Mouse (Mus musculus) testis, adult 2 months (tissue): ENCODE measurements around the gene Lipa. TPM values are rescaled to one million over a fixed set of nuclear protein-coding genes. Genes with fewer than 3 reads are reported as not detected.

Source experiments
- H3K27ac ChIP-seq: fragments of 200-500 bp; 2 replicates; pipeline ENCODE4 v1.5.1; 2012; ENCODE audit warnings: low read depth, low read length; ENCODE audit not compliant: control insufficient read depth, insufficient read depth
- H3K27me3 ChIP-seq: fragments of 200-500 bp; 2 replicates; pipeline ENCODE4 v1.6.1; 2012; ENCODE audit warnings: mild to moderate bottlenecking, low read length, moderate library complexity; ENCODE audit not compliant: control insufficient read depth, insufficient read depth
- H3K36me3 ChIP-seq: fragments of 200-500 bp; 2 replicates; pipeline ENCODE4 v1.6.1; 2012; ENCODE audit warnings: mild to moderate bottlenecking, low read length; ENCODE audit not compliant: control insufficient read depth, insufficient read depth
- H3K4me1 ChIP-seq: fragments of 200-500 bp; 2 replicates; pipeline ENCODE4 v1.6.1; 2012; ENCODE audit warnings: low read length; ENCODE audit not compliant: control insufficient read depth, insufficient read depth
- H3K4me3 ChIP-seq: fragments of 200-500 bp; 2 replicates; pipeline ENCODE4 v1.5.1; 2012; ENCODE audit warnings: low read depth, mild to moderate bottlenecking, low read length, moderate library complexity, mixed read lengths; ENCODE audit not compliant: control insufficient read depth
- CTCF ChIP-seq: fragments of 200-500 bp; IDR thresholded peaks from 2 replicates; pipeline ENCODE4 v1.5.1; 2012; ENCODE audit warnings: low read depth, mild to moderate bottlenecking, inconsistent platforms, low read length, moderate library complexity; ENCODE audit not compliant: control insufficient read depth, insufficient read depth, insufficient replicate concordance
- POLR2A ChIP-seq: fragments of 200-500 bp; IDR thresholded peaks from 2 replicates; pipeline ENCODE4 v1.6.1; 2012; ENCODE audit warnings: low read depth, mild to moderate bottlenecking, inconsistent platforms, low read length, moderate library complexity; ENCODE audit not compliant: control insufficient read depth
- polyA plus RNA-seq: library from polyadenylated mRNA; depleted of rRNA; stranded (reverse); fragments of >200 nt; gene quantifications from 2 replicates; pipeline ENCODE4 v1.2.3, GENCODE M21; 2012

The Lipa gene
- polyA plus RNA-seq, 1 experiment: 3.8 TPM

DNA sequence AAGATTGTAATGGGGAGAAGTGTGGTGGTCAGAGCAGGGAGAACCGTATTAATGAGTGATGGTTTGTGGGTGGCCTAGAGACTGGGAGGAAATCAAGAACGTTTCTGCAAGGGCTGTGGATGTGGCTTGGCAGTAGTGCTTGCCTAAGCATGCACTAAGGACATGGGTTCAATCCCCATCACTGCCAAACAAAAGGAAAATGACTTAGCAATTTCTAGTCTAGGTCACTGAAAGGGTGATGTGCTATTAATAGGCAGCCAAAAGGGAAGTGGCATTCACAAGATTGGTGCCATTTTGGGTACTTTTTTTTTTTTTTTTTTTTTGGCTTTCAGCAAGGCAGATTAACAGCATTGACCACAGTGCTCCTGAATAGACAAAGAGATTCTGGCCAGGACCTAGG lies 5.9 kb downstream of the Lipa start:
- H3K36me3 ChIP-seq: no peaks in the 10 kb centered on the region
- TF ChIP-seq CTCF (no peak), POLR2A (no peak)
- H3K4me3 ChIP-seq: no peak overlapping the region
- no peak overlapping the region for H3K27ac ChIP-seq
- H3K27me3 ChIP-seq: no peaks in the 10 kb centered on the region
- H3K4me1 ChIP-seq: no peaks in the 10 kb centered on the region

DNA sequence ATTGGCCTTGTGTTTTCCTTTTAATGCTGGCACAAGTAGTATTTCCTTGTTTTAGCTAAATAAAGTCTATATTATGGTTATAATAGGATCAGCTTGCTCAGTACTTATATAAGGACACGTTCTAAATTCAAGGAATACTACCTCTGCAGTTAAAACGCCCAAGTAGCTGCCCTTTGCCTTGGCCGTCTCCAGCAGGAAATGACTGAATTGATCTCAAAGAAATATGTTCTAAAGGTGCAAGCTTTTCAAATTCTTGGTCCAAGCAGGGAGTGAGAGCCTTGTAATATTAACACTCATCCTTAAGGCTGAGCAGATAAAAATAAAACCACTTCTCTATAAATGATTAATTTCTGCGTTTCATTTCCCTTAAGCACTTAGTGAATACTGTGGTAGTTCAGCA lies 7.2 kb downstream of the Lipa start:
- no peaks in the 10 kb centered on the region for H3K27me3 ChIP-seq
- H3K4me3 ChIP-seq: no peak overlapping the region
- no peaks in the 10 kb centered on the region for H3K4me1 ChIP-seq
- H3K36me3 ChIP-seq: no peaks in the 10 kb centered on the region
- no peak overlapping the region for H3K27ac ChIP-seq
- TF ChIP-seq POLR2A: no peak
- TF ChIP-seq CTCF: no peak

DNA sequence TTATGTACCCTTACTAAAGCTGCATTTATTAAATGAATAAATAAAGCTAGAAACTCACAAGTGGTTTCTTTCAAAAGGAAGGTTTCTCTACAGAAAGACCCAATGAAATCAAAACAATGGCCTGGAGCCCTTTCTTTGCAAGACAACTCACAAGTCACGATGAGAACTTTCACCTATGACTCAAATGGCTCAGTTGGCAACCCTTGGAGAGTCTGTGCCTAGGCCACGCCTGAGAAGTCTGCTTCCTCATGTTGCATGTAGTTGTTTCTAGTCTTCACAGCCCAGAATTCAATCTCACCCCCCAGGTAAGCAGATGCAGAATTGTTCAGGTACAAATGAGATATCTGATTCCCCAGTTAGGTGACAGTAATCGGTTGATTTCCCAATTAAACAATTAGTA lies 7.6 kb downstream of the Lipa start:
- Histone ChIP-seq H3K36me3 (no peaks in the 10 kb centered on the region), H3K27me3 (no peaks in the 10 kb centered on the region), H3K27ac (no peak overlapping the region), H3K4me1 (no peaks in the 10 kb centered on the region), H3K4me3 (no peak overlapping the region)
- TF ChIP-seq CTCF: no peak
- no peak for TF ChIP-seq POLR2A

DNA sequence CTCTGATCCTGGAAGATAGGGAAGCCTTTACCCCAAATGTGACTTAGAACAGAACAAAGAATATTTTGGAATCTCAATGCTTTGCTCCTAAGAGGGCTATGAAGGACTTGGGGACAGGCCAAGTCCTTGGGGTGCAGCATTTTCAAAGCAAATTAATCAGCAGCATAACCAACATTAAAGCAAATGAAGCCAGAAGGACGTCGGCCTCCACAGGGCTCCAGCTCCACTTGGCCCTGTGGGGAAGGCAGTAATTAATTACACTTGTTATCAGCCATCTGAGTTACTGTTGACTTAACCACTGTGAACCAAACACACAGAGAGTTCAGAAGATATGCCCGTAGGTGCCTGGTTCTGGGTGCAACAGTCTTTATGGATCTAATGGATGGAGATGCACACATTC lies 8.5 kb downstream of the Lipa start:
- H3K4me3 ChIP-seq: no peak overlapping the region
- no peaks in the 10 kb centered on the region for H3K36me3 ChIP-seq
- TF ChIP-seq POLR2A: no peak
- TF ChIP-seq CTCF: no peak
- no peaks in the 10 kb centered on the region for H3K27me3 ChIP-seq
- H3K27ac ChIP-seq: no peak overlapping the region
- H3K4me1 ChIP-seq: no peaks in the 10 kb centered on the region

DNA sequence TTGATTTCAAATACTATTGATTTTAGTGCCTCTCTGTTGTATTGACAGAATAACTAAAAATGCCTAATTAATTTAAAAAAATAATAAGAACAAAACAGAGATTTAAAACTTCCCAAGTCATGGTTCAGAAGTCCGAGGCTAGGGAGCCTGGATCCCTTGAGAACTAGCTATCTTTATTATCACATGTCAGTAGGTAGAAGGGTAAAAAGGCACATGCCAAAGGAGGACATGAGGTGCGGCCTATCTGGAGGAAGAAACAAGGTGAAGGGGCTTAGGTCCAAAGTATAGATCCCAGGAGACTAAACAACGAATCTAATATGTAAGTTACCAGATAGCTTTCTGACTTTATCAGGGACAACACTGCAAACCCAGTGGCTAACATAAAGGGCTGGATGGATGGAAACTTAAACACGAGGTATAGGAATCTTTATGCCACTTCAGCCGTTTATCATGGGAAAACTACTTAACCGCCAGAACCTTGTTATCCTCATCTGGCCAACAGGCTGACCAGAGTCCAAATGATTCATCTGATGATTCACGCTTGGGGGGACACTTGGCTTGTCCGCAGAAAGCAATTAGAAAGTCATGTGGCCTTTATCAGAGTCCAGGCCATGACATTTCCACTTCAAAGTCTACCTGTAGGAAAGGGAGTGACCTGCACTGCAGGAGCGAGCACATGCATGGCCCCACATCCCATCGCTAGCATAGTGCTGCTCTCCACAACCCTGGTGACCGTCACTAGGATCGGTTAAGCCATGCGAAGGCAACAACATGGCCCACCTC lies 9.3 kb downstream of the Lipa start:
- no peak overlapping the region for H3K4me3 ChIP-seq
- TF ChIP-seq CTCF: no peak
- TF ChIP-seq POLR2A: no peak

DNA sequence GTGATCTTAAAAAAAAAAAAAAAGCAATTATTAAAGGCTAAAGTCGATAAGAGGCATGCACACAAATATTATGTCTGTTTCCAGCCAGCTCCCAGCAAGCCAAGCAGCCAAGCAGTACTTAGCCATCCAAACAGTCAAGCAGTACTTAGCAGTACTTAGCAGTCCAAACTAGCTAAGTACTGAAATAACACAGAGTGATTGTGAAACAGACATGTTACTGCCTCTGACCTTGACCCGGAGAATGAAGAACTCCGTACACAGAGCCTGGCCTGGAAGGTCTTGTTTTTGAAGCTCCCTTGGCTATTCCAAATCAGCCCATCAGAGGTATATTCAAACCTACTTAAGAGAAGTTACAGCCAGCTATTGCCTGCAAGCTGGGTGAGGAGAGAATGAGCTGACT lies 10.1 kb downstream of the Lipa start:
- H3K36me3 ChIP-seq: no peaks in the 10 kb centered on the region
- H3K4me1 ChIP-seq: no peaks in the 10 kb centered on the region
- no peak overlapping the region for H3K4me3 ChIP-seq
- TF ChIP-seq POLR2A (no peak), CTCF (no peak)
- no peak overlapping the region for H3K27ac ChIP-seq
- H3K27me3 ChIP-seq: no peaks in the 10 kb centered on the region

More for the DNA sequence above, 9.3 kb downstream of the Lipa start:
- H3K36me3 ChIP-seq: no peaks in the 10 kb centered on the region
- no peak overlapping the region for H3K27ac ChIP-seq
- no peaks in the 10 kb centered on the region for H3K27me3 ChIP-seq
- H3K4me1 ChIP-seq: no peaks in the 10 kb centered on the region

DNA sequence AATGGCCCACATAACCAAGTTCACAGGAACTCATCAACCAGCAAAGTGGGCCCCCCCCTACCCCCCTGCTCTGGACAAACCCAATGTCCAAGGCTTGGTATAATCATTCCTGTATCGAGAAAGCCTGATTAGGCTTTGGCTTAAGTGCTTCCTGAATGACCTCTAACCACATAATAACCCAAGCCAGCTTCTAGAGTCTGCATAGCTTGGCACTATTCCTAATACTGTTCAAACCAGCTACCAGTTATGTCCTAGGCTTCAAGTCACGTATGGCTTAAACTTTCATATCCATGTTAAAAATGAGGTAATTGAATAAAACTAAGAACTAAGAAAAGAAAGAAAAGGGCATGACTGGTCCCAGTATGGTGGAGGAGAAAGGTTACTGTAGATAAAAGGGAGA lies 10.9 kb downstream of the Lipa start:
- Histone ChIP-seq H3K27ac (no peak overlapping the region), H3K4me1 (peaks cover 1% of the 10 kb centered on the region; the same call in 1 of the 2 replicates), H3K27me3 (no peaks in the 10 kb centered on the region), H3K4me3 (no peak overlapping the region), H3K36me3 (no peaks in the 10 kb centered on the region)
- TF ChIP-seq POLR2A (no peak), CTCF (no peak)
